Mouse (Mus musculus) gastrocnemius, adult 2 months (tissue): ENCODE measurements around the gene Tmem232. TPM values are rescaled to one million over a fixed set of nuclear protein-coding genes. Genes with fewer than 3 reads are reported as not detected.

Experiments used
- DNase-seq: peaks from one replicate; pipeline ENCODE4 v3.0.0; 2022
- H3K27ac ChIP-seq: fragments of 200-600 bp; 2 replicates; pipeline ENCODE4 v1.8.1; 2022; ENCODE audit warnings: mild to moderate bottlenecking
- H3K4me3 ChIP-seq: fragments of 200-600 bp; 2 replicates; pipeline ENCODE4 v1.8.1; 2022; ENCODE audit warnings: mild to moderate bottlenecking, moderate library complexity
- CTCF ChIP-seq: fragments of 200-600 bp; IDR thresholded peaks from 2 replicates; pipeline ENCODE4 v1.8.1; 2022; ENCODE audit warnings: antibody characterized with exemption, mild to moderate bottlenecking, moderate library complexity
- intact Hi-C: fragments of 180-260 bp; cut with DNase I; formaldehyde crosslinking; loops from one replicate; pipeline ENCODE4 v1.15.1; 2025
- long read RNA-seq, 2 experiments: library from polyadenylated mRNA; stranded (forward); transcript quantifications; one replicate each; pipeline ENCODE4 v2.0.0; 2021
- total RNA-seq, 2 experiments: library from RNA; stranded (reverse); gene quantifications; 2 replicates each; pipeline ENCODE4 v1.2.3; 2021

Tmem232 gene
- total RNA-seq, result 10 to 100 TPM; 14.0 to 16.5 TPM
- long read RNA-seq, experiment 1, partial matches to known transcripts, result 1 of 72 reads
- long read RNA-seq, experiment 1, other reads (novel, unspliced or antisense), result 71 of 72 reads
- long read RNA-seq, experiment 2, partial matches to known transcripts, result 3 of 83 reads
- long read RNA-seq, experiment 2, other reads (novel, unspliced or antisense), result 80 of 83 reads

- peak; percentile 69 for TF ChIP-seq CTCF
- intact Hi-C loops, result no loop called here
- DNase-seq, result peak; percentile 71
- Histone ChIP-seq H3K27ac (peak within 1 kb of the TSS; percentile 83), H3K4me3 (peak within 1 kb of the TSS; percentile 73)
These were observed at the start of gene Tmem232 for GRCm38 (mm10) chr17:65540441-65541272. Gene Tmem232, minus strand, starts transcription at chr17:65540782.

GRCm38 (mm10) chr17:65586892-65587291 is 46.3 kb upstream of the Tmem232 start:
- TF ChIP-seq CTCF, result no peak
- no peak for DNase-seq
- intact Hi-C loops, result no loop called here
- Histone ChIP-seq H3K4me3 (no peak overlapping the region), H3K27ac (no peak overlapping the region)

GRCm38 (mm10) chr17:65581440-65581839 is 40.9 kb upstream of the Tmem232 start:
- H3K27ac ChIP-seq, result no peak overlapping the region
- intact Hi-C loops, result no loop called here
- H3K4me3 ChIP-seq, result no peak overlapping the region
- no peak for TF ChIP-seq CTCF
- DNase-seq, result no peak

GRCm38 (mm10) chr17:65579766-65580165 is 39.2 kb upstream of the Tmem232 start:
- intact Hi-C loops, result no loop called here
- TF ChIP-seq CTCF, result no peak
- Histone ChIP-seq H3K4me3 (no peak overlapping the region), H3K27ac (no peak overlapping the region)
- no peak for DNase-seq

GRCm38 (mm10) chr17:65575339-65575738 is 34.8 kb upstream of the Tmem232 start:
- DNase-seq, result no peak
- Histone ChIP-seq H3K27ac (no peak overlapping the region), H3K4me3 (no peak overlapping the region)
- intact Hi-C loops, result no loop called here
- TF ChIP-seq CTCF, result peak; percentile 55

GRCm38 (mm10) chr17:65574850-65575249 is 34.3 kb upstream of the Tmem232 start:
- no peak for DNase-seq
- Histone ChIP-seq H3K27ac (no peak overlapping the region), H3K4me3 (no peak overlapping the region)
- intact Hi-C loops, result no loop called here
- TF ChIP-seq CTCF, result no peak

GRCm38 (mm10) chr17:65571866-65572265 is 31.3 kb upstream of the Tmem232 start:
- Histone ChIP-seq H3K4me3 (no peak overlapping the region), H3K27ac (peak overlapping the region; percentile 73)
- TF ChIP-seq CTCF, result no peak
- no peak for DNase-seq
- intact Hi-C loops, result no loop called here

GRCm38 (mm10) chr17:65571466-65571865 is 30.9 kb upstream of the Tmem232 start:
- DNase-seq, result no peak
- Histone ChIP-seq H3K4me3 (no peak overlapping the region), H3K27ac (peak overlapping the region; percentile 73; the same call in 1 of the 2 replicates)
- TF ChIP-seq CTCF, result no peak
- intact Hi-C loops, result no loop called here

GRCm38 (mm10) chr17:65564189-65564588 is 23.6 kb upstream of the Tmem232 start:
- Histone ChIP-seq H3K27ac (no peak overlapping the region; the same call in 1 of the 2 replicates), H3K4me3 (no peak overlapping the region)
- no peak for DNase-seq
- intact Hi-C loops, result no loop called here
- TF ChIP-seq CTCF, result no peak

GRCm38 (mm10) chr17:65563345-65563744 is 22.8 kb upstream of the Tmem232 start:
- peak overlapping the region; percentile 28 for H3K27ac ChIP-seq
- TF ChIP-seq CTCF, result no peak
- peak overlapping the region; percentile 23; the same call in 1 of the 2 replicates for H3K4me3 ChIP-seq
- intact Hi-C loops, result no loop called here
- DNase-seq, result no peak

- intact Hi-C loops, result no loop called here
- DNase-seq, result peak; percentile 66
- H3K4me3 ChIP-seq, result peak overlapping the region; percentile 23
- H3K27ac ChIP-seq, result peak overlapping the region; percentile 28; the same call in 1 of the 2 replicates
- peak; percentile 76 for TF ChIP-seq CTCF
These were observed 22.2 kb upstream of the Tmem232 start for GRCm38 (mm10) chr17:65562761-65563160.

- no peak for TF ChIP-seq CTCF
- DNase-seq, result no peak
- Histone ChIP-seq H3K4me3 (no peak overlapping the region), H3K27ac (no peak overlapping the region)
- intact Hi-C loops, result no loop called here
These were observed 20.9 kb upstream of the Tmem232 start for GRCm38 (mm10) chr17:65561361-65562015.

- peak; percentile 51 for TF ChIP-seq CTCF
- intact Hi-C loops, result no loop called here
These were observed 18.7 kb upstream of the Tmem232 start for GRCm38 (mm10) chr17:65559273-65559672.

More at GRCm38 (mm10) chr17:65559273-65559672, 18.7 kb upstream of the Tmem232 start:
- no peak overlapping the region for H3K4me3 ChIP-seq
- H3K27ac ChIP-seq, result no peak overlapping the region
- DNase-seq, result no peak
